Mouse (Mus musculus) thymus, postnatal 4 days (tissue): ENCODE data around the gene Sptb.
A peak's percentile ranks its signal among the peaks of the same experiment; 100 is the strongest.

Experiments
- DNase-seq: peaks from one replicate; pipeline ENCODE4 v3.0.0; 2021

Sptb gene

GRCm38 (mm10) chr12:76540169-76540568, 170.2 kb downstream of the Sptb start:
- DNase-seq: no peak

- DNase-seq: peak; percentile 53
Measured at GRCm38 (mm10) chr12:76537434-76537833, 172.9 kb downstream of the Sptb start.

- peak; percentile 42 for DNase-seq
Measured at GRCm38 (mm10) chr12:76536591-76537153, 173.7 kb downstream of the Sptb start.

GRCm38 (mm10) chr12:76535471-76535900, 174.9 kb downstream of the Sptb start:
- DNase-seq: peak; percentile 36

GRCm38 (mm10) chr12:76534641-76535283, 175.6 kb downstream of the Sptb start:
- no peak for DNase-seq

- peak; percentile 47 for DNase-seq
Measured at GRCm38 (mm10) chr12:76534233-76534632, 176.1 kb downstream of the Sptb start.

- DNase-seq: peak; percentile 76
Measured at GRCm38 (mm10) chr12:76533377-76534222, 176.7 kb downstream of the Sptb start.

- DNase-seq: peak; percentile 59
Measured at GRCm38 (mm10) chr12:76532926-76533376, 177.4 kb downstream of the Sptb start.

GRCm38 (mm10) chr12:76531986-76532925, 178.1 kb downstream of the Sptb start:
- DNase-seq: no peak

- no peak for DNase-seq
Measured at GRCm38 (mm10) chr12:76530580-76531139, 179.7 kb downstream of the Sptb start, which contains the start of gene Plekhg3. Gene Plekhg3 (plus strand): TSS chr12:76530891.
